Mouse (Mus musculus) myocyte (in vitro differentiated cells): ENCODE measurements at regions not wholly inside any gene's neighbourhood (a gene's known extent, or its start where the extent isn't known, plus 50 kb on each side); places are given as distances from the start of the nearest gene placed in this dataset.

Experiments
- CEBPB ChIP-seq: IDR thresholded peaks from 2 replicates; pipeline ENCODE4 v1.6.1; 2011; ENCODE audit warnings: mild to moderate bottlenecking, moderate library complexity; ENCODE audit not compliant: poor library complexity, insufficient read depth, severe bottlenecking
- E2F4 ChIP-seq: IDR thresholded peaks from one replicate; pipeline ENCODE4 v1.6.1; 2011; ENCODE audit warnings: mild to moderate bottlenecking, control low read depth, moderate library complexity; ENCODE audit not compliant: insufficient read depth
- MAX ChIP-seq: IDR thresholded peaks from one replicate; pipeline ENCODE4 v1.6.1; 2011; ENCODE audit warnings: low read depth, mild to moderate bottlenecking, control low read depth
- MYOG ChIP-seq, 3 experiments: IDR thresholded peaks; one replicate each; pipeline ENCODE4 v1.6.1; 2011; ENCODE audit warnings: control low read depth in 2 of 3, low read depth in 2 of 3, mild to moderate bottlenecking in 2 of 3; ENCODE audit not compliant: insufficient read length in 2 of 3, control insufficient read depth in 1 of 3, insufficient read depth in 1 of 3
- POLR2A ChIP-seq: IDR thresholded peaks from one replicate; pipeline ENCODE4 v1.6.1; 2011; ENCODE audit warnings: low read depth, mild to moderate bottlenecking, control low read depth, moderate library complexity; ENCODE audit not compliant: insufficient read length
- POLR2AphosphoS2 ChIP-seq: IDR thresholded peaks from one replicate; pipeline ENCODE4 v1.6.1; 2011; ENCODE audit warnings: low read depth, control low read depth; ENCODE audit not compliant: insufficient read length
- REST ChIP-seq: IDR thresholded peaks from one replicate; pipeline ENCODE4 v1.6.1; 2011; ENCODE audit warnings: mild to moderate bottlenecking, control low read depth, moderate library complexity; ENCODE audit not compliant: insufficient read depth, insufficient read length
- TCF12 ChIP-seq: IDR thresholded peaks from one replicate; pipeline ENCODE4 v1.6.1; 2011; ENCODE audit warnings: mild to moderate bottlenecking, control low read depth; ENCODE audit not compliant: poor library complexity, insufficient read depth, severe bottlenecking
- TCF3 ChIP-seq: IDR thresholded peaks from one replicate; pipeline ENCODE4 v1.6.1; 2011; ENCODE audit warnings: low read depth, control low read depth; ENCODE audit not compliant: insufficient read length
- USF1 ChIP-seq: IDR thresholded peaks from one replicate; pipeline ENCODE4 v1.6.1; 2011; ENCODE audit warnings: low read depth, mild to moderate bottlenecking, control low read depth, moderate library complexity

DNA sequence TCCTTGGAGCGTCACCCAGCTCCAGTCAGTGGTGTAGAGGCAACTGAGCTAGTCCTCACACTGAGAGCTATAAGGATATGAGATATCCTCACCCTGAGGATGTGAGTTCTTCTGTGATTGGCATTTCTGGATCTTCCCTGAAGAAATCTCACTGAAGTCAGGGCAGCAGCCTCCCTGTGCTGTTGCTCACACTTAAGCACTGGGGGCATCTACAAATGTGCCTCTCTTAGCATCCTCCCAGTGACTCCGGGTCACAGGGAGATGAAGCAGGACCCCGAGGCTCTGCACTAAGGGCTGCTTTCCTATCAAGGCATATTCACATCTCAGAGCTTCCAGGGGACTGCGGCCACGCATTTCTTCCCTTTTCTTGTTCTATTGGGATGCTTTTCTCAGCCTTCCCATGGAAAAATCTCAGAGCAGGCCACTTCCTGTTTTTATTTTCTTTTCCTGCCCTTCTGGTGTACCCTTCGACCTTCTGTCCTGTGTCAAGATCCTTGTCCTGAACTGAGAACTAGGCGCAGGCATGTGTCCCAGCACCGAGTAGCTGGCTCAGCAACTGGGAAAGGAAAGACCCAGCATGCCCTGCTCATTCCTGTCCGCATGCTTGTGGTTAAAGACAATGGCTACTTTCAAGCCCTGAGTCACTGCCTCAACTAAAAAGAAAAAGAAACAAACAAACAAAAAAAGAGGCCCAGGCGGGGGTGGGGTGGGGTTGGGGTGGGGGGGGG, 92.8 kb downstream of the Tomm20 start:
- TF ChIP-seq MAX (peak; percentile 61), E2F4 (no peak), CEBPB (no peak), TCF12 (no peak), USF1 (no peak), MYOG (IDR thresholded peaks at IDR 0.05; ENCODE audit: control insufficient read depth in 1 of 3, insufficient read depth in 1 of 3, insufficient read length in 2 of 3, low read depth in 2 of 3) (peak in 2 of 3 experiments; percentile 4 to 74), POLR2A (peak; percentile 38), POLR2AphosphoS2 (no peak), TCF3 (no peak), REST (no peak)
